Mouse (Mus musculus) heart, adult 2 months (tissue): ENCODE measurements around the gene Nfyb. TPM values are rescaled to one million over a fixed set of nuclear protein-coding genes. Genes with fewer than 3 reads are reported as not detected.
A peak's percentile ranks its signal among the peaks of the same experiment; 100 is the strongest.

ENCODE experiments used
- DNase-seq, 2 experiments: peaks; one replicate each; pipeline ENCODE4 v3.0.0; 2021
- H3K27ac ChIP-seq: fragments of 200-600 bp; 2 replicates; pipeline ENCODE4 v1.8.1; 2022
- H3K27me3 ChIP-seq: fragments of 200-500 bp; 2 replicates; pipeline ENCODE4 v1.6.1; 2012; ENCODE audit warnings: mild to moderate bottlenecking, low read length, inconsistent platforms, mixed read lengths; ENCODE audit not compliant: control insufficient read depth, insufficient read depth
- H3K36me3 ChIP-seq: fragments of 200-500 bp; 2 replicates; pipeline ENCODE4 v1.6.1; 2012; ENCODE audit warnings: low read length, inconsistent platforms; ENCODE audit not compliant: control insufficient read depth, insufficient read depth
- H3K4me1 ChIP-seq: fragments of 200-500 bp; 2 replicates; pipeline ENCODE4 v1.6.1; 2011; ENCODE audit warnings: low read length; ENCODE audit not compliant: control insufficient read depth, insufficient read depth
- H3K4me3 ChIP-seq: fragments of 200-600 bp; 2 replicates; pipeline ENCODE4 v1.8.1; 2022
- H3K79me2 ChIP-seq: fragments of 200-500 bp; replicated peaks from 2 replicates; pipeline ENCODE4 v1.6.1; 2012; ENCODE audit warnings: mild to moderate bottlenecking, inconsistent platforms, low read length, moderate library complexity, mixed read lengths; ENCODE audit not compliant: control insufficient read depth, insufficient read depth
- H3K9ac ChIP-seq: fragments of 200-500 bp; 2 replicates; pipeline ENCODE4 v1.6.1; 2012; ENCODE audit warnings: low read depth, mild to moderate bottlenecking, control low read depth, inconsistent platforms, low read length, mixed read lengths
- CTCF ChIP-seq: fragments of 200-600 bp; IDR thresholded peaks from 2 replicates; pipeline ENCODE4 v1.8.1; 2022; ENCODE audit warnings: antibody characterized with exemption, mild to moderate bottlenecking, moderate library complexity
- EP300 ChIP-seq: fragments of 200-500 bp; IDR thresholded peaks from 2 replicates; pipeline ENCODE4 v1.6.1; 2011; ENCODE audit warnings: low read depth, low read length, control low read depth; ENCODE audit not compliant: insufficient read depth
- POLR2A ChIP-seq: fragments of 200-500 bp; IDR thresholded peaks from 2 replicates; pipeline ENCODE4 v1.6.1; 2011; ENCODE audit warnings: mild to moderate bottlenecking, low read depth, low read length, control low read depth; ENCODE audit not compliant: insufficient read depth
- WGBS: fragments of 180-500 bp; shearing (Covaris S2); methylation state at CpG from one replicate; pipeline ENCODE4 v1.1.7; 2018; 5-methylcytosine and 5-hydroxymethylcytosine counted together
- intact Hi-C: fragments of 180-260 bp; cut with DNase I; formaldehyde crosslinking; loops from one replicate; pipeline ENCODE4 v1.15.1; 2025
- long read RNA-seq: library from polyadenylated mRNA; stranded (forward); transcript quantifications from one replicate; pipeline ENCODE4 v2.0.0, GENCODE M21; 2021
- polyA plus RNA-seq: library from polyadenylated mRNA; depleted of rRNA; stranded (reverse); fragments of >200 nt; gene quantifications from 2 replicates; pipeline ENCODE4 v1.2.3, GENCODE M21; 2012; rRNA removed
- total RNA-seq, 2 experiments: library from RNA; stranded (reverse); gene quantifications; 2 replicates each; pipeline ENCODE4 v1.2.3; 2021

Gene Nfyb
- total RNA-seq (10 to 100 TPM; 13.9 to 14.1 TPM), polyA plus RNA-seq (7.5 and 11.9 TPM in 2 replicates)
- long read RNA-seq, transcript Nfyb-204 (8 exons, 2,554 nt), result major isoform, 8 of 16 reads
- long read RNA-seq, partial matches to known transcripts, result 0 of 16 reads
- long read RNA-seq, other reads (novel, unspliced or antisense), result 8 of 16 reads

DNA sequence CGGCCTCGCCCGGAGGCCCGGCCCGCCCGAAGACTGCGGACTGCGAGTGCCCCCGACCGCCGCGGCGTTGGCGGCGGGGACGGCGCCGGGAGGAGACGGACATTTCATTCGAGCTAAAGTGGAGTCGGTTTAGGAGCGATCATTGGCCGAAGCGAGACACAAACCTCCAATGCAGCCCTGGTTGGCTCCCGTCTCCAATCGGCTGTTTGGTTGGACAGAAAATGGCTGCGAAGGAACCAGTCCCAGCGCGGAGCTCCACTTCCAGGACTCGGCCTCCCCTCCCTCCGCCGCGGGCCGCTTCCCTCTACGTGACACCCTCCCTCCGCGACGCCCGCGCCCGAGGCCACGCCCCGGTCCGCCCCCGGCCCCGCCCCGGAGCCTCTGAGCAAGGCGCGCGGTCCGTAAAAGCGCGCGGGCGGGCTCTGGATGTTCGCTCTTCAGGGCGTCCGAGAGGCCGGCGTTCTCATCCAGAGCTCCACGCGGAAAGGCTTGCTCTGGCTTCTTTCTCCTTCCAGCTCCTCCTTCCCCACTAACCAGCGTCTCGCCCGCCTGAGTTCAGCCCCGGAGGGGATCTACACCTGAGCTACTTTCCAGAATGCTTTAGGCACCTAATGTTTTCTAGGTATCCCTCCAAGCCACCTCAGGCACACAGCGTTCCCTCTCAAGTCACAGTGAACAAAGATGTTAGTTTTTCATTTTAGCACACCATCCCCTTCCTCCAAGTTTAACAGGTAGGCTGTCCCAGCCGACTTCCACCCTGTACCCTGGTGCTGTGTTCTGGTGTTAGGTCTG, at the start of gene Nfyb:
Gene Nfyb, minus strand, starts transcription at position 305 of the 792 bp plus-strand sequence.
- DNase-seq, result peak; percentile 97 to 99
- intact Hi-C loops, result loop anchor here (2.0 to 5.0 kb wide), 3 partner anchors 65 to 132 kb away; no protein-coding TSS in a partner anchor
- H3K36me3 ChIP-seq, result peaks cover 7% of the 10 kb centered on the region; the same call in 1 of the 2 replicates
- 0 out of 2 replicates have a peak, but pooled peaks cover 1% of the 10 kb centered on the region for H3K79me2 ChIP-seq
- peak; percentile 88 for TF ChIP-seq POLR2A
- TF ChIP-seq EP300, result peak; percentile 63
- TF ChIP-seq CTCF, result no peak
- 3% methylated on average over 67 of the region's 68 CpGs for WGBS
- H3K4me3 ChIP-seq, result peak within 1 kb of the TSS; percentile 61
- no peaks in the 10 kb centered on the region for H3K27me3 ChIP-seq
- H3K27ac ChIP-seq, result peak within 1 kb of the TSS; percentile 86
- peaks cover 7% of the 10 kb centered on the region for H3K4me1 ChIP-seq
- H3K9ac ChIP-seq, result peak within 1 kb of the TSS; percentile 74

DNA sequence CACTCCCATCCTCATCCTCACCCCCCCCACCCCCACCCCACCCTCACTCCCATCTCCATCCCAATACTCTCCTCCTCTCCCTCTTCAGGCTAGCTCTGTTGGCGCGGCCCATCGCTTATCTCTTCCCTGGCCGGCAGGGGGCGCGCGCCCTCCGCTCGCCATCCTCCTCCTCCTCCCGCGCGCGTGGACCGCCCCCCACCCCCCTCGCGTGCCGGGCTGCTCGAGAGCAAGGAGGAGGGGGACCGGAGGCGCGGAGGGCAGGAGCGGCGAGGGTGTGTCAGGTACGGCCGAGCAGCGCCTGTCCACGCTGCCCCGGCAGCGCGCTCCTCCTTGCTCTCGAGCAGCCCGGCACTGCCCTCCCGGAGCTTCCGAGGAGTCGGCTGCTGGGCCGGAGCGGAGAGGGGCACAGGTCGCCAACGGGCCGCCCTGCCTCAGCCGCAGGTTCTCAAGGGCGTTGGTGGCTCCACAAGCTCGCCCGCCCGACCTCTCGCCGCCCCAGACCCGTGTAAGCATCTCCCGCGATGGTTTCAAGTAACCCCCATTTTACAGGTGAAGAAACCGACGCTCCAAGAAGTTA, 48.0 kb upstream of the Nfyb start:
- DNase-seq, result peak; percentile 79 to 86
- H3K9ac ChIP-seq, result peak overlapping the region; percentile 73
- H3K79me2 ChIP-seq, result no peaks in the 10 kb centered on the region
- 6% methylated on average over 43 of the region's 52 CpGs for WGBS
- no peak overlapping the region for H3K27ac ChIP-seq
- H3K4me1 ChIP-seq, result no peaks in the 10 kb centered on the region; the same call in 1 of the 2 replicates
- intact Hi-C loops, result loop anchor here (1.0 to 2.0 kb wide), 2 partner anchors 45 to 89 kb away; no protein-coding TSS in a partner anchor
- TF ChIP-seq POLR2A, result no peak
- peak; percentile 70 for TF ChIP-seq CTCF
- peak overlapping the region; percentile 46 for H3K4me3 ChIP-seq
- no peaks in the 10 kb centered on the region; the same call in 1 of the 2 replicates for H3K27me3 ChIP-seq
- no peaks in the 10 kb centered on the region for H3K36me3 ChIP-seq

DNA sequence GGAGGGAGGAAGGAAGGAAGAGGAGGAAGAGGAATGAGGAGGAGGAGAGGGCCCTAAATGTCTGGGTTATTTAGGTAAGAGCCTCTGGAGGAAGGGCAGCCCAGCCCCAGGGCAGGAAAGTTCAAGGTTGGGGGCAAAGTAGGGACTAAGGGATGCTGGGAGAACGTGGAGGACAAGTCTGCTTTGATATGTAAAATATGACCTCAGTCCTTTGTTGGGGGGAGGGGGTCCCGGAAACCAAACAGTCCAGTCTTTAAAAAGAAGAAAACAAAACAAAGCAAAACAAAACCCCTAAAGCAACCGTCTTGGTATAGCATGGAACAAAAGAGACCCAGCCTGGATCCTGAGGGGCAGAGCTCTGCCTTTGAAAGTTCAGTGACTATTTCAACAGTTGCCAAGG, 45.4 kb upstream of the Nfyb start:
- no peaks in the 10 kb centered on the region for H3K79me2 ChIP-seq
- no peaks in the 10 kb centered on the region; the same call in 1 of the 2 replicates for H3K4me1 ChIP-seq
- no peak for DNase-seq
- no peak for TF ChIP-seq EP300
- no peak for TF ChIP-seq POLR2A
- no peak for TF ChIP-seq CTCF
- H3K9ac ChIP-seq, result no peak overlapping the region
- 47% methylated on average over 3 of the region's 3 CpGs for WGBS
- H3K36me3 ChIP-seq, result no peaks in the 10 kb centered on the region
- H3K27ac ChIP-seq, result no peak overlapping the region
- no peak overlapping the region for H3K4me3 ChIP-seq
- intact Hi-C loops, result no loop called here
- H3K27me3 ChIP-seq, result no peaks in the 10 kb centered on the region; the same call in 1 of the 2 replicates

DNA sequence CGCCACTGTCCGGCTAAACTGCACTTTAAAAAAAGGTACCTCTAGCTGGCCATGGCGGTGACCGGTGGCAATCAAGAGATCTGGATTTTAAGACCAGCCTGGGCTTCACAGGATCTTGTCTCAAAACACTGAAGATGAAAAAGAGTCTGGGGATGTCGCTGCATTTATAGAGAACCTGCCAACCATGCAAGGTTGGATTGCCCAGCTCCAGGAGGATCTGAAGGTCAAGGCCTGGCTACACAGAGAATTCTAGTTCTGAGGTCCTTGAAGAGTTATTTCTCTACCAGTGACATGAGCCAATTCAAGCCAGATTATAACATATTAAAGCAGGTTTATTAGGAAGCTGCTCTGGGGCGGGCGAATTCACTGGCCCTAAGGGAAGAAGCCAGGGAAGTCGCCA, 44.9 kb upstream of the Nfyb start:
- TF ChIP-seq POLR2A, result no peak
- no peak for TF ChIP-seq CTCF
- TF ChIP-seq EP300, result no peak

DNA sequence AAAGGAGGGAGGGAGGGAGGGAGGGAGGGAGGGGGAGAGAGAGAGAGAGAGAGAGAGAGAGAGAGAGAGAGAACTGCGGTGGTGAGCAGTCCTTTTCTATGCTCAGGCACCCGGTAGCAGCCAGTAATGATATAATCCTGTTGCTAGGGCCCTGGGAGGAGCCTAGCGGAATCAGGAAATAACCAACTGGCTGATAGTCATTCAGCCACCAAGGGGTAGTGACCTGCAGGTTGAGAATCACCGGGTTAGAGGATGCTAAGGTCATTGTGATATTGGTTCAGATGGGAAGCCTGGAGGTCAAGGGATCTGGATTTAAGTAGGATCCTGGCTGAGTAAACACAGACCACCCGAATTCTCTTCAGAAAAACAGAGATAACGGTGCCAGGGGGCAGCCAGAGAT, 44.2 kb upstream of the Nfyb start:
- TF ChIP-seq CTCF (no peak), POLR2A (no peak), EP300 (no peak)
- Histone ChIP-seq H3K9ac (no peak overlapping the region), H3K27ac (no peak overlapping the region), H3K36me3 (no peaks in the 10 kb centered on the region), H3K4me1 (no peaks in the 10 kb centered on the region; the same call in 1 of the 2 replicates), H3K27me3 (no peaks in the 10 kb centered on the region; the same call in 1 of the 2 replicates), H3K4me3 (no peak overlapping the region), H3K79me2 (no peaks in the 10 kb centered on the region)
- WGBS, result 40% methylated on average over 6 of the region's 6 CpGs
- intact Hi-C loops, result no loop called here
- no peak for DNase-seq

More for the DNA sequence above, 44.9 kb upstream of the Nfyb start:
- Histone ChIP-seq H3K79me2 (no peaks in the 10 kb centered on the region), H3K27me3 (no peaks in the 10 kb centered on the region; the same call in 1 of the 2 replicates), H3K4me3 (no peak overlapping the region), H3K36me3 (no peaks in the 10 kb centered on the region), H3K4me1 (no peaks in the 10 kb centered on the region; the same call in 1 of the 2 replicates), H3K9ac (no peak overlapping the region), H3K27ac (no peak overlapping the region)
- DNase-seq, result no peak
- intact Hi-C loops, result no loop called here
- 86% methylated on average over 8 of the region's 8 CpGs for WGBS
